Mouse (Mus musculus) spleen, adult 18-20 months (tissue): ENCODE measurements around the gene Zfp105.

Experiments used
- DNase-seq, 2 experiments: peaks; one replicate each; pipeline ENCODE4 v3.0.0; 2022; ENCODE audit warnings: mixed read lengths in 2 of 2

Zfp105 gene

DNA sequence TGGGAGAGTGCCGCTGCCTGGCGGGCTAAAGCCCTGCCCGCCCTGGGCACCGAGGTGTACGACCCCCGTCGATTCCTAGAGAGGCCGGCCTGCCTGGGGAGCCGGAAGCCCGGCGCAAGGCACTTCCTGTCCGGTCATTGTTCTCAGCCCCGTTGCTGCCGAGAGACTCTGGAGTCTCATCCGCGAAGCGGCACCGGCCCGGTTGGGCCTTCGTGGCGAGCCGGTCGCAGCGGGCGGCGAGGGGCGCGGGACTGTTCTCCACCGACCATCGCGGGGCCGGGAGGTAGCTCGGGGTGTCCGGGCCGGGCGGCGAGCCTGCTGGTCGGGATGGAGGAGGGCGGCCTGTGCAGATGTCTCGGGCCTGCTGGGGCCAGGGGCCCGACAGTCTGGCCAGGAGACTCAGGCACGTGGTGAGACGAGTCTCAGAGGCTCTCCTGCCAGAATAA, at the start of gene Zfp105:
TSS of gene Zfp105 (plus strand) at position 137 of the 446 bp plus-strand sequence.
- peak in 1 of 2 experiments; percentile 24 for DNase-seq

GRCm38 (mm10) chr9:122874653-122875052, 48.2 kb upstream of the Zfp105 start:
- no peak for DNase-seq

GRCm38 (mm10) chr9:122875145-122875544, 47.7 kb upstream of the Zfp105 start:
- DNase-seq, result no peak

GRCm38 (mm10) chr9:122885385-122885784, 37.5 kb upstream of the Zfp105 start, which contains the start of gene Zkscan7:
Gene Zkscan7, plus strand, starts transcription at chr9:122885685.
- no peak for DNase-seq

GRCm38 (mm10) chr9:122886372-122887179, 36.3 kb upstream of the Zfp105 start:
- DNase-seq, result peak; percentile 36 to 54

GRCm38 (mm10) chr9:122901047-122901446, 21.8 kb upstream of the Zfp105 start:
- DNase-seq, result no peak

GRCm38 (mm10) chr9:122902717-122903535, 19.9 kb upstream of the Zfp105 start:
- no peak for DNase-seq

GRCm38 (mm10) chr9:122922436-122922835, 436 bp upstream of the Zfp105 start:
- no peak for DNase-seq

DNA sequence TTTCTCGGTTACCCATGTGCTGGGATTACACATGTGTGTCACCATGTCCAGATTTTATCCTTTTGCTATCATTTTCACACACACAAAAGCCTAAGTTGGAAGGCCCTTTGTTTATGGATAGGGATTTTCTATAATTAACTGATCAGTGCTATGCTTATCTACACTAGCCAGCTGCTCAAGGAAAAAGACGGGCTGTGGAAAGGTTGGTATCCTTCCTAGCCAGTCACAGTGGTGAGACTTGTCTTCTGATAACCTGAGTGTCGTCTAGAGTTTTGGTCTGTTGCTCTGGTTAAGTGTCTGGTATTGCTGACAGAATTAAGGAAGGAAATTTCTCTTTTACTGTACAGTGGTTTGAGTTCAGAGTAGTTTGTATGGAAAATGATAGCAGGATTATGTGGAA, 6.0 kb downstream of the Zfp105 start:
- no peak for DNase-seq

DNA sequence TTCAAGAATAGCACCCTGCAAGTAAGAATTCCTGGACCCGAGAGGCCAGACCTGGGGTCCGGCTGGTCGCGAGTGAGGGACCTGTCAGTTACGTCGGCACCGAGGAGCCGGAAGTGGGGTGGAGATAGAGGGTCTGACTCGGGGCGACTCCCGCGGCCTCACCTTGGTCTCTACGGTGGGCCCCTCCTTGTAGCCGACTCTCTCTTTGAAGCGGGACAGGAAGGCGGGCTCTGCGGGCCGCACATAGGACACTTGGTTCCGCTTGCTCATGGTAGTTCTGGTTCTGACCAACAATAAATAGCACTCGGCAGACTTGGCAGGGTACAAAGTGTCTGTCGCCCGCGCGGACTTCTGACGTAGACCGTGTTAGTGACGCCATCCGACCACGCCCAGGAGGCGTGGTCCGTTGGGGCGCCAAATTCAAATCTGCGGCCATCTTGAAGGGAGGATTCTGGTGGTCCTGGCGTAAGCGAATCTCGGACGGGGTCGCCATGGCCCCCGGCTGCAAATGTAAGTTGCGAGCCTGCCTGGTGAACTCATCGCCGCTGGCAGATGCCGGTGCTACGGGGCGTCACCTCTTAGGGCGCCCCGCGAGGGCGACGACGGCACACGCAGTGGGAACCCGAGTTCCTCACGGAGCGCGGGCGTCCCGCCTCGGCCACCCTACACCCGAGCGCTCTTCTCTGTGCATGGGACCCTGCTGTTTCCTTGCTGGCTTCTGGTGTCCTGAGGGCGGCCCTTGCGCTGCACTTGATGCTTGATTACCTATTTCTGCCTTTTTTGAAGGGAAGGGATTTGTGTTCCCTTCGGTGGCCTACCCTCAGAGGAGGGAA, 28.0 kb downstream of the Zfp105 start, which contains the start of the genes 1110059G10Rik and Kif15:
TSS of gene 1110059G10Rik (minus strand) at position 358 of the 833 bp plus-strand sequence.
TSS of gene Kif15 (plus strand) at position 404 of the 833 bp plus-strand sequence.
- DNase-seq, result peak; percentile 79 to 94
